Mouse (Mus musculus) myocyte (in vitro differentiated cells): ENCODE measurements around the gene Cage1.

Experiments
- CEBPB ChIP-seq: IDR thresholded peaks from 2 replicates; pipeline ENCODE4 v1.6.1; 2011; ENCODE audit warnings: mild to moderate bottlenecking, moderate library complexity; ENCODE audit not compliant: poor library complexity, insufficient read depth, severe bottlenecking
- E2F4 ChIP-seq: IDR thresholded peaks from one replicate; pipeline ENCODE4 v1.6.1; 2011; ENCODE audit warnings: mild to moderate bottlenecking, control low read depth, moderate library complexity; ENCODE audit not compliant: insufficient read depth
- MAX ChIP-seq: IDR thresholded peaks from one replicate; pipeline ENCODE4 v1.6.1; 2011; ENCODE audit warnings: low read depth, mild to moderate bottlenecking, control low read depth
- MYOD1 ChIP-seq, 3 experiments: IDR thresholded peaks; one replicate each; pipeline ENCODE4 v1.6.1; 2011; ENCODE audit warnings: control low read depth in 2 of 3, low read depth in 2 of 3, mild to moderate bottlenecking in 2 of 3, moderate library complexity in 1 of 3; ENCODE audit not compliant: insufficient read length in 2 of 3, control insufficient read depth in 1 of 3
- POLR2A ChIP-seq: IDR thresholded peaks from one replicate; pipeline ENCODE4 v1.6.1; 2011; ENCODE audit warnings: low read depth, mild to moderate bottlenecking, control low read depth, moderate library complexity; ENCODE audit not compliant: insufficient read length
- POLR2AphosphoS2 ChIP-seq: IDR thresholded peaks from one replicate; pipeline ENCODE4 v1.6.1; 2011; ENCODE audit warnings: low read depth, control low read depth; ENCODE audit not compliant: insufficient read length
- SRF ChIP-seq: IDR thresholded peaks from one replicate; pipeline ENCODE4 v1.6.1; 2011; ENCODE audit warnings: low read depth; ENCODE audit not compliant: control insufficient read depth, insufficient read length
- TCF3 ChIP-seq: IDR thresholded peaks from one replicate; pipeline ENCODE4 v1.6.1; 2011; ENCODE audit warnings: low read depth, control low read depth; ENCODE audit not compliant: insufficient read length
- USF1 ChIP-seq: IDR thresholded peaks from one replicate; pipeline ENCODE4 v1.6.1; 2011; ENCODE audit warnings: low read depth, mild to moderate bottlenecking, control low read depth, moderate library complexity

- TF ChIP-seq POLR2A (no peak), USF1 (no peak), E2F4 (no peak), MYOD1 (IDR thresholded peaks at IDR 0.05; ENCODE audit: control insufficient read depth in 1 of 3, insufficient read length in 2 of 3, low read depth in 2 of 3) (no peak), TCF3 (no peak), MAX (no peak), CEBPB (no peak), POLR2AphosphoS2 (no peak), SRF (no peak)
Measured at GRCm38 (mm10) chr13:38073374-38074307, 36.8 kb upstream of the Cage1 start.
